Mouse (Mus musculus): ENCODE results near the gene Gstt1. TPM values are rescaled to one million over a fixed set of nuclear protein-coding genes. Genes with fewer than 3 reads are reported as not detected.

The Gstt1 gene
- polyA plus RNA-seq, 1 experiment from 2014 or later: 3.8 TPM

Other genes starting within 250 kb of the Gstt1 start
- 1.1 TPM in 2 replicates for gene Lrrc75b, start 238.3 kb downstream of the Gstt1 start, polyA plus RNA-seq (2016; fragmentation: Nextera tagmentation; extraction: Ambion mirVana)
- gene Ggt1, start 237.0 kb downstream of the Gstt1 start, polyA plus RNA-seq (2016; fragmentation: Nextera tagmentation; extraction: Ambion mirVana): 1.6 and 2.3 TPM in 2 replicates
- gene Ggt5, start 209.2 kb downstream of the Gstt1 start, polyA plus RNA-seq (2016; fragmentation: Nextera tagmentation; extraction: Ambion mirVana): 0.21 and 0.97 TPM in 2 replicates
- gene Susd2, start 154.6 kb downstream of the Gstt1 start, polyA plus RNA-seq (2016; fragmentation: Nextera tagmentation; extraction: Ambion mirVana): 0.99 and 1.0 TPM in 2 replicates
- 34.6 and 36.6 TPM in 2 replicates for gene Cabin1, start 34.2 kb downstream of the Gstt1 start, polyA plus RNA-seq (2016; fragmentation: Nextera tagmentation; extraction: Ambion mirVana)
- 95.4 and 99.6 TPM in 2 replicates for gene Ddt, start 25.2 kb downstream of the Gstt1 start, polyA plus RNA-seq (2016; fragmentation: Nextera tagmentation; extraction: Ambion mirVana)
- not detected in 2 replicates for gene Gm20441, start 17.6 kb downstream of the Gstt1 start, polyA plus RNA-seq (2016; fragmentation: Nextera tagmentation; extraction: Ambion mirVana)
- 1.1 and 1.9 TPM in 2 replicates for gene Gstt3, start 17.2 kb downstream of the Gstt1 start, polyA plus RNA-seq (2016; fragmentation: Nextera tagmentation; extraction: Ambion mirVana)
- gene Gstt4, start 24.0 kb upstream of the Gstt1 start, polyA plus RNA-seq (2016; fragmentation: Nextera tagmentation; extraction: Ambion mirVana): not detected in 2 replicates
- gene Gstt2, start 38.8 kb upstream of the Gstt1 start, polyA plus RNA-seq (2016; fragmentation: Nextera tagmentation; extraction: Ambion mirVana): 7.3 and 8.3 TPM in 2 replicates
- 3,631 and 3,763 TPM in 2 replicates for gene Mif, start 61.7 kb upstream of the Gstt1 start, polyA plus RNA-seq (2016; fragmentation: Nextera tagmentation; extraction: Ambion mirVana)
- 1.8 and 2.4 TPM in 2 replicates for gene Derl3, start 94.8 kb upstream of the Gstt1 start, polyA plus RNA-seq (2016; fragmentation: Nextera tagmentation; extraction: Ambion mirVana)
- gene Smarcb1, start 123.0 kb upstream of the Gstt1 start, polyA plus RNA-seq (2016; fragmentation: Nextera tagmentation; extraction: Ambion mirVana): 275 and 283 TPM in 2 replicates
- gene Chchd10, start 134.5 kb upstream of the Gstt1 start, polyA plus RNA-seq (2016; fragmentation: Nextera tagmentation; extraction: Ambion mirVana): 8.8 and 10.7 TPM in 2 replicates
- 22.5 and 24.6 TPM in 2 replicates for gene Mmp11, start 137.9 kb upstream of the Gstt1 start, polyA plus RNA-seq (2016; fragmentation: Nextera tagmentation; extraction: Ambion mirVana)
- gene Gm867, start 142.1 kb upstream of the Gstt1 start, polyA plus RNA-seq (2016; fragmentation: Nextera tagmentation; extraction: Ambion mirVana): 0.26 TPM in 1 of 2 replicates, not detected in the other
- 0.48 and 0.63 TPM in 2 replicates for gene Vpreb3, start 144.5 kb upstream of the Gstt1 start, polyA plus RNA-seq (2016; fragmentation: Nextera tagmentation; extraction: Ambion mirVana)
- 0.12 and 0.19 TPM in 2 replicates for gene Gm5134, start 155.9 kb upstream of the Gstt1 start, polyA plus RNA-seq (2016; fragmentation: Nextera tagmentation; extraction: Ambion mirVana)
- gene Zfp280b, start 234.1 kb upstream of the Gstt1 start, polyA plus RNA-seq (2016; fragmentation: Nextera tagmentation; extraction: Ambion mirVana): 35.5 and 38.1 TPM in 2 replicates

All from forebrain, embryonic 10.5 days (tissue).